Mouse (Mus musculus): ENCODE measurements around the gene Syk. TPM values are rescaled to one million over a fixed set of nuclear protein-coding genes. Genes with fewer than 3 reads are reported as not detected.

Syk gene
- polyA plus RNA-seq, 1 experiment from 2014 or later = 3.4 TPM

GRCm38 (mm10) chr13:52542636-52543035, 40.3 kb upstream of the Syk start:
- no peaks in the 10 kb centered on the region for H3K4me1 ChIP-seq (replicated peaks; ENCODE audit: control insufficient read depth, insufficient read depth, low read length)
- no peak overlapping the region for H3K9ac ChIP-seq (ENCODE audit: low read length)
- H3K27ac ChIP-seq (ENCODE audit: low read depth) = no peak overlapping the region
- H3K27me3 ChIP-seq (replicated peaks; ENCODE audit: control insufficient read depth, insufficient read depth, low read length) = no peaks in the 10 kb centered on the region
- H3K4me2 ChIP-seq (ENCODE audit: low read length) = no peak overlapping the region
- H3K36me3 ChIP-seq (ENCODE audit: control insufficient read depth, insufficient read depth, low read length) = no peaks in the 10 kb centered on the region
- ATAC-seq (replicated peaks; ENCODE audit: low FRiP score, low TSS enrichment, low read depth) (no peak), DNase-seq (ENCODE audit: low spot score) (no peak)
- WGBS = 68% methylated on average over 4 of the region's 4 CpGs
- H3K4me3 ChIP-seq (ENCODE audit: low read depth, low read length) = no peak overlapping the region
- no peaks in the 10 kb centered on the region for H3K9me3 ChIP-seq (ENCODE audit: control insufficient read depth, low read length)

GRCm38 (mm10) chr13:52546288-52546687, 36.7 kb upstream of the Syk start:
- WGBS = 80% methylated on average over 6 of the region's 6 CpGs
- no peak for ATAC-seq (replicated peaks; ENCODE audit: low FRiP score, low TSS enrichment, low read depth)
- no peaks in the 10 kb centered on the region for H3K4me1 ChIP-seq (replicated peaks; ENCODE audit: control insufficient read depth, insufficient read depth, low read length)

GRCm38 (mm10) chr13:52550690-52551193, 32.2 kb upstream of the Syk start:
- no peak overlapping the region for H3K9ac ChIP-seq (ENCODE audit: low read length)
- no peak overlapping the region for H3K4me3 ChIP-seq (ENCODE audit: low read depth, low read length)
- WGBS = 63% methylated on average over 5 of the region's 5 CpGs
- H3K27me3 ChIP-seq (replicated peaks; ENCODE audit: control insufficient read depth, insufficient read depth, low read length) = no peaks in the 10 kb centered on the region
- no peak for ATAC-seq (replicated peaks; ENCODE audit: low FRiP score, low TSS enrichment, low read depth)
- H3K4me2 ChIP-seq (ENCODE audit: low read length) = no peak overlapping the region
- DNase-seq (ENCODE audit: low spot score) = no peak
- no peaks in the 10 kb centered on the region for H3K36me3 ChIP-seq (ENCODE audit: control insufficient read depth, insufficient read depth, low read length)
- H3K9me3 ChIP-seq (ENCODE audit: control insufficient read depth, low read length) = no peaks in the 10 kb centered on the region
- no peak overlapping the region for H3K27ac ChIP-seq (ENCODE audit: low read depth)
- H3K4me1 ChIP-seq (replicated peaks; ENCODE audit: control insufficient read depth, insufficient read depth, low read length) = no peaks in the 10 kb centered on the region

More at GRCm38 (mm10) chr13:52546288-52546687, 36.7 kb upstream of the Syk start:
- no peak overlapping the region for H3K9ac ChIP-seq (ENCODE audit: low read length)
- no peak for DNase-seq (ENCODE audit: low spot score)
- H3K9me3 ChIP-seq (ENCODE audit: control insufficient read depth, low read length) = no peaks in the 10 kb centered on the region
- no peak overlapping the region for H3K4me2 ChIP-seq (ENCODE audit: low read length)
- H3K27me3 ChIP-seq (replicated peaks; ENCODE audit: control insufficient read depth, insufficient read depth, low read length) = no peaks in the 10 kb centered on the region
- no peak overlapping the region for H3K4me3 ChIP-seq (ENCODE audit: low read depth, low read length)
- H3K36me3 ChIP-seq (ENCODE audit: control insufficient read depth, insufficient read depth, low read length) = no peaks in the 10 kb centered on the region
- no peak overlapping the region for H3K27ac ChIP-seq (ENCODE audit: low read depth)

- H3K9me3 ChIP-seq (ENCODE audit: control insufficient read depth, low read length) = no peaks in the 10 kb centered on the region
- no peak overlapping the region for H3K4me2 ChIP-seq (ENCODE audit: low read length)
- no peak overlapping the region for H3K9ac ChIP-seq (ENCODE audit: low read length)
- WGBS = 80% methylated on average over 9 of the region's 9 CpGs
- H3K4me3 ChIP-seq (ENCODE audit: low read depth, low read length) = no peak overlapping the region
- H3K4me1 ChIP-seq (replicated peaks; ENCODE audit: control insufficient read depth, insufficient read depth, low read length) = no peaks in the 10 kb centered on the region
- no peak for ATAC-seq (replicated peaks; ENCODE audit: low FRiP score, low TSS enrichment, low read depth)
- no peaks in the 10 kb centered on the region for H3K36me3 ChIP-seq (ENCODE audit: control insufficient read depth, insufficient read depth, low read length)
- no peak for DNase-seq (ENCODE audit: low spot score)
- no peak overlapping the region for H3K27ac ChIP-seq (ENCODE audit: low read depth)
- no peaks in the 10 kb centered on the region for H3K27me3 ChIP-seq (replicated peaks; ENCODE audit: control insufficient read depth, insufficient read depth, low read length)
Observed at GRCm38 (mm10) chr13:52551275-52551674, 31.7 kb upstream of the Syk start.

- Histone ChIP-seq H3K4me1 (replicated peaks; ENCODE audit: control insufficient read depth, insufficient read depth, low read length) (no peaks in the 10 kb centered on the region), H3K9ac (ENCODE audit: low read length) (no peak overlapping the region), H3K27ac (ENCODE audit: low read depth) (no peak overlapping the region), H3K36me3 (ENCODE audit: control insufficient read depth, insufficient read depth, low read length) (no peaks in the 10 kb centered on the region), H3K4me2 (ENCODE audit: low read length) (no peak overlapping the region), H3K4me3 (ENCODE audit: low read depth, low read length) (no peak overlapping the region), H3K27me3 (replicated peaks; ENCODE audit: control insufficient read depth, insufficient read depth, low read length) (no peaks in the 10 kb centered on the region), H3K9me3 (ENCODE audit: control insufficient read depth, low read length) (no peaks in the 10 kb centered on the region)
- 75% methylated on average over 9 of the region's 9 CpGs for WGBS
- ATAC-seq (replicated peaks; ENCODE audit: low FRiP score, low TSS enrichment, low read depth) (no peak), DNase-seq (ENCODE audit: low spot score) (no peak)
Observed at GRCm38 (mm10) chr13:52552822-52553477, 30.0 kb upstream of the Syk start.

GRCm38 (mm10) chr13:52554722-52555121, 28.3 kb upstream of the Syk start:
- Histone ChIP-seq H3K27ac (ENCODE audit: low read depth) (no peak overlapping the region), H3K4me2 (ENCODE audit: low read length) (no peak overlapping the region), H3K27me3 (replicated peaks; ENCODE audit: control insufficient read depth, insufficient read depth, low read length) (no peaks in the 10 kb centered on the region), H3K4me3 (ENCODE audit: low read depth, low read length) (no peak overlapping the region), H3K36me3 (ENCODE audit: control insufficient read depth, insufficient read depth, low read length) (no peaks in the 10 kb centered on the region), H3K9ac (ENCODE audit: low read length) (no peak overlapping the region), H3K4me1 (replicated peaks; ENCODE audit: control insufficient read depth, insufficient read depth, low read length) (no peaks in the 10 kb centered on the region), H3K9me3 (ENCODE audit: control insufficient read depth, low read length) (no peaks in the 10 kb centered on the region)
- WGBS = 71% methylated on average over 9 of the region's 9 CpGs
- ATAC-seq (replicated peaks; ENCODE audit: low FRiP score, low TSS enrichment, low read depth) (no peak), DNase-seq (ENCODE audit: low spot score) (no peak)

- Histone ChIP-seq H3K27me3 (replicated peaks; ENCODE audit: control insufficient read depth, insufficient read depth, low read length) (no peaks in the 10 kb centered on the region), H3K27ac (ENCODE audit: low read depth) (no peak overlapping the region), H3K9ac (ENCODE audit: low read length) (no peak overlapping the region), H3K4me3 (ENCODE audit: low read depth, low read length) (no peak overlapping the region), H3K36me3 (ENCODE audit: control insufficient read depth, insufficient read depth, low read length) (no peaks in the 10 kb centered on the region), H3K9me3 (ENCODE audit: control insufficient read depth, low read length) (no peaks in the 10 kb centered on the region), H3K4me2 (ENCODE audit: low read length) (no peak overlapping the region), H3K4me1 (replicated peaks; ENCODE audit: control insufficient read depth, insufficient read depth, low read length) (no peaks in the 10 kb centered on the region)
- 65% methylated on average over 7 of the region's 7 CpGs for WGBS
- DNase-seq (ENCODE audit: low spot score) = no peak
- no peak for ATAC-seq (replicated peaks; ENCODE audit: low FRiP score, low TSS enrichment, low read depth)
Observed at GRCm38 (mm10) chr13:52557421-52557820, 25.6 kb upstream of the Syk start.

- Histone ChIP-seq H3K27me3 (replicated peaks; ENCODE audit: control insufficient read depth, insufficient read depth, low read length) (no peaks in the 10 kb centered on the region), H3K27ac (ENCODE audit: low read depth) (no peak overlapping the region), H3K4me1 (replicated peaks; ENCODE audit: control insufficient read depth, insufficient read depth, low read length) (no peaks in the 10 kb centered on the region), H3K9me3 (ENCODE audit: control insufficient read depth, low read length) (no peaks in the 10 kb centered on the region), H3K9ac (ENCODE audit: low read length) (no peak overlapping the region), H3K4me3 (ENCODE audit: low read depth, low read length) (no peak overlapping the region), H3K4me2 (ENCODE audit: low read length) (no peak overlapping the region), H3K36me3 (ENCODE audit: control insufficient read depth, insufficient read depth, low read length) (no peaks in the 10 kb centered on the region)
- 95% methylated on average over 8 of the region's 8 CpGs for WGBS
- ATAC-seq (replicated peaks; ENCODE audit: low FRiP score, low TSS enrichment, low read depth) = no peak
- no peak for DNase-seq (ENCODE audit: low spot score)
Observed at GRCm38 (mm10) chr13:52561367-52562165, 21.4 kb upstream of the Syk start.
